Mouse (Mus musculus) heart, embryonic 13.5 days (tissue): ENCODE measurements at regions not wholly inside any gene's neighbourhood (a gene's known extent, or its start where the extent isn't known, plus 50 kb on each side); places are given as distances from the start of the nearest gene placed in this dataset.

Experiments
- ATAC-seq: fragments of 200-750 bp; cut with Nextera tagmentation; 2 replicates; pipeline ENCODE4 v1.8.0; 2017; ENCODE audit warnings: moderate TSS enrichment; ENCODE audit not compliant: insufficient number of reproducible peaks, low FRiP score, low TSS enrichment; ENCODE audit errors: extremely low read depth
- H3K27ac ChIP-seq: fragments of 300-500 bp; sonication (generic); replicated peaks from 2 replicates; pipeline ENCODE4 v1.5.1; 2015; ENCODE audit warnings: moderate library complexity, mild to moderate bottlenecking, inconsistent platforms
- H3K27me3 ChIP-seq: fragments of 300-500 bp; sonication (generic); replicated peaks from 2 replicates; pipeline ENCODE4 v1.6.1; 2015; ENCODE audit warnings: mild to moderate bottlenecking, inconsistent platforms
- H3K36me3 ChIP-seq: fragments of 300-500 bp; sonication (generic); 2 replicates; pipeline ENCODE4 v1.6.1; 2015; ENCODE audit warnings: mild to moderate bottlenecking, inconsistent platforms
- H3K4me1 ChIP-seq: fragments of 300-500 bp; sonication (generic); 2 replicates; pipeline ENCODE4 v1.6.1; 2015; ENCODE audit warnings: inconsistent platforms
- H3K4me2 ChIP-seq: fragments of 300-500 bp; sonication (generic); 2 replicates; pipeline ENCODE4 v1.6.1; 2015; ENCODE audit warnings: inconsistent platforms, mild to moderate bottlenecking, moderate library complexity
- H3K4me3 ChIP-seq: fragments of 300-500 bp; sonication (generic); 2 replicates; pipeline ENCODE4 v1.5.1; 2015; ENCODE audit warnings: moderate library complexity, mild to moderate bottlenecking, inconsistent platforms
- H3K9ac ChIP-seq: fragments of 300-500 bp; sonication (generic); 2 replicates; pipeline ENCODE4 v1.6.1; 2015; ENCODE audit warnings: inconsistent platforms, mild to moderate bottlenecking, moderate library complexity
- H3K9me3 ChIP-seq: fragments of 300-500 bp; sonication (generic); 2 replicates; pipeline ENCODE4 v1.6.1; 2016; ENCODE audit warnings: inconsistent platforms
- WGBS: fragments of 180-500 bp; shearing (Covaris S2); methylation state at CpG from one replicate; pipeline ENCODE4 v1.1.7; 2015; ENCODE audit warnings: mixed read lengths; 5-methylcytosine and 5-hydroxymethylcytosine counted together

DNA sequence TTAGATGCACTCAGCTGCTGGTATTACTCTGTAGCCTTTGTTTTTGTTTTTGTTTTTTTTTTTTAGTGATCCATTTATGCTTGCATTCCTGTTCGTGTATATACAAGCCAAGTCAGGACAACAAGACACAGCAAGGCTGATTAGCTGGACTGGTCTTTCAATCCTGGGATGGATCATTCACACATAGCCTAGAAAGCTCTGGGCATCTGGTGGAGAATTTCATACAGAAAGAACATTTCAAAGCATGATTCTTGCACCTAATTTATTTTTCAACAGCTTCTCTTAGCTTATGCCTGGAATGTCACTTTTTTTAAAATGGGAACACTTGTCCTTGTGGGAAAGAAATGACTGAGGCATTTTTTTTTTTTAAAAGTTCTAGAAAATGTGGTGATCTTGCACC, 187.1 kb upstream of the Cnr1 start:
- Histone ChIP-seq H3K27me3 (no peaks in the 10 kb centered on the region), H3K27ac (no peak overlapping the region), H3K4me2 (no peak overlapping the region), H3K9ac (no peak overlapping the region), H3K9me3 (no peaks in the 10 kb centered on the region), H3K36me3 (no peaks in the 10 kb centered on the region), H3K4me3 (no peak overlapping the region), H3K4me1 (peaks cover 39% of the 10 kb centered on the region)
- no peak for ATAC-seq
- WGBS: 50% methylated on average over 1 of the region's 1 CpGs

- no peak for ATAC-seq
- Histone ChIP-seq H3K4me3 (no peak overlapping the region), H3K36me3 (no peaks in the 10 kb centered on the region), H3K4me1 (peaks cover 34% of the 10 kb centered on the region), H3K9ac (no peak overlapping the region), H3K4me2 (peak overlapping the region; percentile 40), H3K9me3 (no peaks in the 10 kb centered on the region), H3K27ac (0 out of 2 replicates have a peak overlapping the region, but pooled peaks have one; percentile 20), H3K27me3 (no peaks in the 10 kb centered on the region)
- 4% methylated on average over 8 of the region's 8 CpGs for WGBS
Observed at GRCm38 (mm10) chr4:33737859-33738417, 186.5 kb upstream of the Cnr1 start.

- Histone ChIP-seq H3K27ac (no peak overlapping the region), H3K4me1 (peaks cover 34% of the 10 kb centered on the region), H3K4me2 (no peak overlapping the region), H3K27me3 (no peaks in the 10 kb centered on the region), H3K9ac (no peak overlapping the region), H3K4me3 (no peak overlapping the region), H3K9me3 (no peaks in the 10 kb centered on the region), H3K36me3 (no peaks in the 10 kb centered on the region)
- 78% methylated on average over 8 of the region's 8 CpGs for WGBS
- ATAC-seq: no peak
Observed at GRCm38 (mm10) chr4:33739211-33739904, 185.0 kb upstream of the Cnr1 start.

DNA sequence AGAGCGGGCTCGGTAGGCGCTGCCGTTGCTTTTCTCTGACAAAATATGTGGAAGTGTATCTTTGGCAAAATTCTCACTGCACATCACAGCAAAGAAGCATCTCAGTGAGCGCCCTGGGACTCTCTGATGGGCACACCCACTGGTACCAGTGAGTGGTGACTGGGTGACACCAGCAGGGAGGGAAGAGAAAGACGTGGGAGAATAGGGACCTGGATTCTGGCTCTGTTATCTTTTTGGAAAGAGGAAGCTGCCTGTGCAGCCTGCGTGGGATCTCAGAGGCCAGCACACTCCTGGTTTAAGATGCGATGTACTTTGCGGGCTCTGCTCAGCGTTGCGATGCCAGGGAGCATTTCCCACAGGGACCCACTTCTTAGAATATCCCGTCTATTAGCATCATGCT, 183.4 kb upstream of the Cnr1 start:
- Histone ChIP-seq H3K4me3 (no peak overlapping the region), H3K27me3 (no peaks in the 10 kb centered on the region), H3K9ac (no peak overlapping the region), H3K9me3 (no peaks in the 10 kb centered on the region), H3K4me2 (no peak overlapping the region), H3K4me1 (peaks cover 19% of the 10 kb centered on the region), H3K36me3 (no peaks in the 10 kb centered on the region), H3K27ac (no peak overlapping the region)
- ATAC-seq: no peak
- WGBS: 71% methylated on average over 12 of the region's 12 CpGs

DNA sequence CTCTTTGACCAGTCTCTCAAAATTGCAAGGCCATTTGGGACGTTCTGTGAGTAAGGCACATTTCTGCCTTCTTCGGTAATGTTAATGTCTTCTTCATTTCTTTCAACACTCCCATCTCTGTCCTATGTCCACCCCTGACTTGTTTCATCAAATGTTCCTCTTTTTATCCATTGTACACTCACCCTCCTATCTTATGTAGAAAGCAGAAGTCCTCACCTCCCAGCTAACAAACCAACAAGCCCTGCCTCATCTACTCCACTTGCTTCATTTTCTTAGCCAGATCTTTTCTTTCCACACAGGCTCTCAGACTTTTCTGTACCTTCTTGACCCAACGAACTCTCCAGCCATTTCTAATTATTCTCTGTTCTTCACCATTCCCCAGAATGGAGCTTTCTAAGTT, 179.2 kb upstream of the Cnr1 start:
- Histone ChIP-seq H3K9ac (no peak overlapping the region), H3K4me3 (no peak overlapping the region), H3K9me3 (no peaks in the 10 kb centered on the region; the same call in 1 of the 2 replicates), H3K27me3 (no peaks in the 10 kb centered on the region), H3K4me2 (no peak overlapping the region), H3K4me1 (no peaks in the 10 kb centered on the region), H3K27ac (no peak overlapping the region), H3K36me3 (no peaks in the 10 kb centered on the region)
- WGBS: 76% methylated on average over 3 of the region's 3 CpGs
- no peak for ATAC-seq

DNA sequence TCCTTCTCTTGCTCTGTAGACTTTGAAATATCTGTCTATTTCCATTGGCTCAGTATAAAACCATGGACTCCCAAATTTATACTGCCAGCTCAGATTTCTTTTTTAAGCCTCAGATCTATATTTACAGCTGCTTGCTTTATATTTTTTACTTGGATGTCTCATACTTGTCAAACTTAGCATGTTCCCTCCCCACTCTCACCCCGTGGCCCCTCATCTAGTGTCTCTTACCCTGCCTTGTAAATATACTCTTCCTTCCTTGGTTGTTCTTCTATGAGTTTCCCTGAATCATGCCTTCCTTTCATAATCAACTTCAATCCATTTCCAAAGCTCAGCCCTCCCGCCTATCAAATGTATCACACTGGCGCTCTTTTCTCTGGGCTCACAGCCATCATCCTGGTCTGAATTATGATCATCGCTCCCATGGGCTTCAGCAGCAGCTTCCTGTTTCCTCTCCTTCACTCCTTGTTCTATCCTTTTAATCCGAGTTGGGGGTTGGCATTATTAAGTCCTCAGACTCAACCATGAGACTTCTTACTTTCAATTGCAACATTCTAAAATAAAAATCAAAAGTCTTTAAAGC, 177.0 kb upstream of the Cnr1 start:
- Histone ChIP-seq H3K9me3 (peaks cover under 1% of the 10 kb centered on the region; the same call in 1 of the 2 replicates), H3K36me3 (no peaks in the 10 kb centered on the region), H3K27ac (no peak overlapping the region), H3K9ac (no peak overlapping the region), H3K4me1 (no peaks in the 10 kb centered on the region), H3K4me2 (no peak overlapping the region), H3K27me3 (no peaks in the 10 kb centered on the region), H3K4me3 (no peak overlapping the region)
- WGBS: 78% methylated on average over 5 of the region's 5 CpGs
- no peak for ATAC-seq

- no peak for ATAC-seq
- Histone ChIP-seq H3K4me3 (no peak overlapping the region), H3K36me3 (no peaks in the 10 kb centered on the region), H3K9me3 (no peaks in the 10 kb centered on the region; the same call in 1 of the 2 replicates), H3K9ac (no peak overlapping the region), H3K27ac (no peak overlapping the region), H3K4me1 (no peaks in the 10 kb centered on the region), H3K4me2 (no peak overlapping the region), H3K27me3 (no peaks in the 10 kb centered on the region)
- WGBS: 68% methylated on average over 2 of the region's 2 CpGs
Observed at GRCm38 (mm10) chr4:33767721-33768120, 156.7 kb upstream of the Cnr1 start.

DNA sequence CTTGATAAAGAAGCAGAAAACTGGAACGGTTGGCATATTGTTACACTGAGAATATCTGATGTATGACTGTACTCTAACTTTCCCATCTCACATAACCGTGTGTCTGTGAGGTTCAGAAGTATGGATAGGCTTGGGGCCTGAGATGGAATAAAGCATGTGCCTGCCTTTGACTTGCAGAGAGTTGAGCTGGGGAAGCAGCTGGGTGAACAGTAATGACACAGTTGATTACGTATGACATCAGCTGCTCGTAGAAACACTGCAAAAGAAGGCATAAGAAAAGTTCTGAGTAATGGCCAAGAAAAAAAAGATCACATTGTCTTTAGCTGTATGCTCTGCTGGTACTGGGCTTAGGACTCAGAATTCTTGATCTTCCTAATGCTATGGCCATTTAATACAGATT, 138.4 kb upstream of the Cnr1 start:
- Histone ChIP-seq H3K4me1 (no peaks in the 10 kb centered on the region), H3K4me3 (no peak overlapping the region), H3K27ac (no peak overlapping the region), H3K9me3 (no peaks in the 10 kb centered on the region), H3K27me3 (no peaks in the 10 kb centered on the region), H3K4me2 (no peak overlapping the region), H3K36me3 (no peaks in the 10 kb centered on the region), H3K9ac (no peak overlapping the region)
- ATAC-seq: no peak
- WGBS: 79% methylated on average over 4 of the region's 4 CpGs

DNA sequence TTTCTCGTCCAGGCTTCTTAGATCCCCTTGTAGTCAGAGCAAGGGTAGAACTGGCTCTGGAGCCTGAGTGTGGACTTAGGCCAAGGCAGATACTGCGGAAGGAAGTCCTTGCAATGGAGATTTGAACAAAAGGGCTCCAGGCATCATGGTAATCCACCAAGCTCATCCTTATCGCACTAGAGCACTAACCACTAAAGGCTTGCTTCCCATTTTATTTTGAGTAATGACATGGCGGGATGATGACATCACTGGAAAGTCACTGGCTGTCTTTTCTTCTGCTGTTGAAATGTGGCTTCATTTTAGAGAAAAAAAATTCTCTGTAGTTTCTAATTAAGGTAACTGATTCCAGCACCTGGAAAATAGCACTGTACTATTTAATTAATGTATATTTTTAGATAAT, 137.4 kb upstream of the Cnr1 start:
- Histone ChIP-seq H3K9me3 (no peaks in the 10 kb centered on the region), H3K36me3 (no peaks in the 10 kb centered on the region), H3K27ac (no peak overlapping the region), H3K4me1 (no peaks in the 10 kb centered on the region), H3K27me3 (no peaks in the 10 kb centered on the region), H3K9ac (no peak overlapping the region), H3K4me2 (no peak overlapping the region), H3K4me3 (no peak overlapping the region)
- no peak for ATAC-seq
- WGBS: 73% methylated on average over 4 of the region's 4 CpGs

DNA sequence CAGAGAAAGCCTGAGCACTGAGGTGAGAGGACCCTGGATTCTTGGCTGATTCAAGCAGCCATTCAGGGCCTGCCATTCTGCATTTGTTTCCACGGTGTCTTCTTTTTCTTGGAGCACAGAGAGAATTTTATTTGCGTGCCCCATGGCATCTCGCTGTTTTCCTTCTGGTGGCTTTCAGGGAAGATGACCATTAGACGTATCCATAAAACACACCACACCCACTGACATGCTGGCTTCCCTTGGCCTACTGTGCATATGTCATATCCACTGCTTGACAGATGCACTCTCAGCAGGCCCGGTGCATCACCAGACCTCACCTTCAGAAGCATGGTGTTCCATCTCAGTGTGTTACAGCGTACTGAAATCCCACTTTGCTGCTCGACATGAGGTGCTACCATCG, 131.0 kb upstream of the Cnr1 start:
- H3K27ac ChIP-seq: no peak overlapping the region
- ATAC-seq: no peak
- H3K9me3 ChIP-seq: no peaks in the 10 kb centered on the region
- no peak overlapping the region for H3K4me2 ChIP-seq
- no peak overlapping the region for H3K9ac ChIP-seq
- no peak overlapping the region for H3K4me3 ChIP-seq
- no peaks in the 10 kb centered on the region for H3K4me1 ChIP-seq
- 81% methylated on average over 8 of the region's 8 CpGs for WGBS
- H3K27me3 ChIP-seq: no peaks in the 10 kb centered on the region
- H3K36me3 ChIP-seq: no peaks in the 10 kb centered on the region

GRCm38 (mm10) chr4:33795461-33795860, 128.9 kb upstream of the Cnr1 start:
- H3K27ac ChIP-seq: no peak overlapping the region
- H3K4me1 ChIP-seq: no peaks in the 10 kb centered on the region
- no peak overlapping the region for H3K9ac ChIP-seq
- no peaks in the 10 kb centered on the region for H3K9me3 ChIP-seq
- 91% methylated on average over 3 of the region's 3 CpGs for WGBS
- no peak overlapping the region for H3K4me3 ChIP-seq
- ATAC-seq: no peak
- no peaks in the 10 kb centered on the region for H3K27me3 ChIP-seq
- no peaks in the 10 kb centered on the region for H3K36me3 ChIP-seq
- H3K4me2 ChIP-seq: no peak overlapping the region

GRCm38 (mm10) chr4:33797964-33798363, 126.4 kb upstream of the Cnr1 start:
- Histone ChIP-seq H3K27ac (no peak overlapping the region), H3K27me3 (no peaks in the 10 kb centered on the region)

More at GRCm38 (mm10) chr4:33797964-33798363, 126.4 kb upstream of the Cnr1 start:
- Histone ChIP-seq H3K4me3 (no peak overlapping the region), H3K4me2 (no peak overlapping the region), H3K36me3 (no peaks in the 10 kb centered on the region), H3K9ac (no peak overlapping the region), H3K4me1 (no peaks in the 10 kb centered on the region), H3K9me3 (peaks cover 6% of the 10 kb centered on the region; the same call in 1 of the 2 replicates)
- 87% methylated on average over 4 of the region's 4 CpGs for WGBS
- no peak for ATAC-seq
